Mouse (Mus musculus): ENCODE results near the gene Fut2.
A peak's percentile ranks its signal among the peaks of the same experiment; 100 is the strongest.

Fut2 gene

DNA sequence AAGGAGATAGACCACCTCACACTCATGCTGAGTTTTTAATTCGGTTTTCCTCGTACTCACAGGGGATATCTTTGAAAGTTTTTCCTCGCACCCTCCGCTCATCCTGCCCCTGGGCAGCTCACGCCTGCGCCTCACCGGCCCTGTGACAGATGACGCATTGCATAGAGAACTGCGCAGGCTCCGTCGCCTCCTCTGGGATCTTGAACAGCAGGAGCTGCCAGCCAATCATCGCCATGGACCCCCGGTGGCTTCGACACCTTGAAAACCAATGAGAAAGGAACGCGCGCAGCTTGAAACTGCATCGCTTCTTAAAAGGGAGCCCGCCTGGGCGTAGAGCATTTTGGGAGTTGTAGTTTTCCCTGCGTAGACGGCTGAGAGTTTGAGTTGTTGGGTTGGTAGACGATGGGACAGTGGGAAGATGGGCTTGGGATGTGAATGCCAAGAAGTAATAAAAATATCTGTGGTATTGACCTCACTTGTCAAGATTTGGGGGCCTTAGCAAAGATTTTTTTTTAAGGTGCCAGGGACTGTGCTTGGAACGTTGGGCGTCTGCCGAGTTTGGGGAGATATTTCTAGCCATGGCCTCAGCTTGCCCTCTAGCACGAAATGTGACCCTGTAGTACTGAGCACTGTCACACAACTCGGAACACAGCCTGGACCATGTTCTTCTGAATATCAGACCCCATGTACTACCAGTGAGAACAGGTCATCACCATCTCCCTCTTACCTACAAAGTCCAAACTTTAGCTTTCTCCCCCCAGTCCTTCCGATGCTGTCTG, 27.4 kb downstream of the Fut2 start:
- no peak for DNase-seq (ENCODE audit: low read depth)

DNA sequence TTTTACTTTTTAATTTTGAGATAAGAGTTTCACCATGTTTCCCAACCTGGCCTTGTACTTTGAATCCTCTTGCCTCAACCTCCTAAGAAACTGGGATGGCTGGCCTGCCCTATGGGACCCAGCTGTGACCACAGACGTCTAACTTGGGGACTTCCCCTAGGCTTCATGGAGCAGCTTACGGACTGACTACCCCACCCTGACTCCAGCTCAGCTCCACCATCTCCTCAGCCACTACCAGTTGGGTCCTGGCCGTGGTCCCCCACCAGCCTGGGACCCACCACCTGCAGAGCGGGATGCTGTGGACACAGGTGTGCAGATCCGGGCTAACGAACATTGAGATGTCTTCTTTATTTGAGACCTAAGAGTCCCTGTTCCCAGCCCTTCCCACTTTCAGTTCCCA, 28.5 kb downstream of the Fut2 start:
- DNase-seq (ENCODE audit: low read depth) = no peak

DNA sequence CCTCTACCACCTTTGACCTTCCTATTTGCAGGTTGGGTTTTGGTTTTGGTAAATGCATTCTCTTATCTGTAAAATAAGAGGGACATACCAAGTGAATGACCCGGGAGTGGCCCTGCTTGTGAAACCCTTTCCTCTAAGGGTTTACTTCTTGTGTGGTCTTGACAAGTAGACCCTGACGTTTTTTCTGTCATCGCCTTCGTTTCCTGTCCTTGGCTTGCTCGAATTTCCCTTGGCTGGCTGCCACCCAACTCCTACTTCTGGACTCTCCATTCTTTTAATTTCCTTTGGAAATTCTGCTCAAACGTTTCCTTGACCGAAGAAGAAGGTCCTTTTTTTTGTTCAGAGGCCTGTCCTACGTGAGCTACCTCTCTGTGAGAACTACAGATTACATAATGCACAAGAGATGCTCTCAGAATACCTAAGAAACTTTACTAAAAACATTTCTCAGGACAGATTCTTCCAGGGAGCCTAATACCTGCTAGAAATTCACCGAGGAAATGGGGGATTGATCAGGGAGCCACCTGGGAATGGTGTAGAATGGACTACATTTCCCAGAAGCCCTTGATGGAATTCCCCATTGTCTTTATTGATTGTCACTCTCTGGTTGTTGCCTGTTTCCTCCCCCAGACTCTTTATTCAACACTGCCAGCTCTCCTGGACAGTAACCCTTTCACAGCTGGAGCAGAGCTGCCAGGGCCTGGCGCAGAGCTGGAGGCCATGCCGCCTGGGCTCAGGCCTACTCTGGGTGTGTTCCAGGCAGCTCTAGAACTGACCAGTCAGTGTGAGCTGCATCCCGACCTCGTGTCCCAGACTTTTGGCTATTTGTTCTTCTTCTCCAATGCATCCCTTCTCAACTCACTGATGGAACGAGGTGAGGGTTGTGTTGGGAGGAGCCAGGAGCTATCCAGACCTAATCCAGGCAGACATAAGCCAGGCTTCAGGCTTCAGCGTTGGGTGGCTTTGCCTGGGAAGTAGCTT, 30.2 kb downstream of the Fut2 start:
- no peak for DNase-seq (ENCODE audit: low read depth)

DNA sequence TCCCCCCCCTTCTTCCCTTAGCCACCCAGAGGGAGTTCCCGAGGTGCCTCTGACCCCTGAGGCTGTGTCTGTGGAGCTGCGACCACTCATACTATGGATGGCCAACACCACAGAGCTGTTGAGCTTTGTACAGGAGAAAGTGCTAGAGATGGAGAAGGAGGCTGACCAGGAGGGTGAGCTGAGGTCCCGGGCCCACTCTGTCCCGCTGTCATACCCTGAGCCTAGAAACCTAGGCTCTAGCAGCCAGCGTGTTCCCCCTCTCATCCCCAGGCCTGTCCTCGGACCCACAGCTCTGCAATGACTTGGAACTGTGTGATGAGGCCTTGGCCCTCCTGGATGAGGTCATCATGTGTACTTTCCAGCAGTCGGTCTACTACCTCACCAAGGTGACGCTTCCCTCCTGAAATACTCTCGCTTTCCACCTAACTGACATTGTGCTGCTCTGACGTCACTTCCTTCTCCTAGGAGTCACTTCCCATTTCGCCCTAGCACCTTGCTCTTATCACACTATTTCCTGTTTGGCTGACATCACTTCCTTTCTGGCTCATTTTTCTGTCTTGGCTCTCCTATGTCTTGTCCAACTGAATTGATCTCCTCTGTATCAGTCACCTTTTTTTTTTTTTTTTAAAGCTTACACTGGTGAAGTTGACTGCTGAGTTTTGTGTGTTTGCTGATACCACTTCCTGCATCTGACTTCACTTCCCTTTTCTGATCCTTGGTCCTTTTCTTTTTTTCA, 31.1 kb downstream of the Fut2 start:
- peak; percentile 46 for DNase-seq (ENCODE audit: low read depth)

DNA sequence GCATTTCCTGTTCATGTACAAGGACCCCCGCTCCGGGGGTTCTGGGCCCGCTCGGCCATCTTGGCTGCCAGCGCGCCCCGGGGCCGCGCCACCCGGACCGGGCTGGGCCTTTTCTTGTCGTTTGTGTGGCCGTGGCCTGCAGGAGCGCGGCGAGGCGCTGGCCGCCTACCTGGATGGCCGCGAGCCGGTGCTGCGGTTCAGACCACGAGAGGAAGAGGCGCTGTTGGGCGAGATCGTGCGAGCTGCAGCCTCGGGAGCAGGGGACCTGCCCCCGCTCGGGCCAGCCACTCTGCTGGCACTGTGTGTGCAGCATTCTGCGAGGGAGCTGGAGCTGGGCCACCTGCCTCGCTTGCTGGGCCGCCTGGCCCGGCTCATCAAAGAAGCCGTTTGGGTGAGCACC, 33.7 kb downstream of the Fut2 start:
- no peak for DNase-seq (ENCODE audit: low read depth)

DNA sequence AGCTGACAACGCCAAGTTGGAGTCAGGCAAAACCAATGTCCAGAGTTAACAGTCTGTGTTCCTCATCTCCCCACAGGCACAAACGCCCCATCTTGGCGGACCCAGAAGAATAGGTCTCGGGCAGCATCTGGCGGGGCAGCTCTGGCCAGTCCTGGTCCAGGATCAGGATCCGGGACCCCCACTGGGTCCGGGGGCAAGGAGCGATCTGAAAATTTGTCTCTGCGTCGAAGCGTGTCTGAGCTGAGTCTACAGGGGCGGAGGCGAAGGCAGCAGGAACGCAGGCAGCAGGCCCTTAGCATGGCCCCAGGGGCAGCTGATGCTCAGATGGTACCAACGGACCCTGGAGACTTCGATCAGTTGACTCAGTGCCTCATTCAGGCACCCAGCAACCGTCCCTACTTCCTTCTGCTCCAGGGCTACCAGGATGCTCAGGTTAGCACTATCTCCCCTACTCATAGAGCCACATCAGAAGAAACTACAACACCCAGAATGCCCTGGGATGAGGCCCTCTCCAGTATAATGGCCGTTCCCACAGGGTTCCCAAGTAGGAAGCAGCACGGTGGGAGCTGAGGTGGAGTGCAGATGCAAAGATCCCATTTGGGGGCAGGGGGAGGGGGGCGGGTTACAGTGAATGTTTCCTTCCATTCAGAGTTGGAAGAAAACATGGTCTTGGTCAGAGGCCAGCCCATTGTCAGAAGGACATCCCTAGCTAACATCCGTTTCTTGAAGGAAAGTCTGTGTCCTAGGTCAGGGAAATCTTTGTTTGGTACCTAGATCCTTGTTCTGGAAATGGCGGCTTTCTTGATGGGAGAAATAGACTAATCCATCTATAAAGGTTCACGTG, 35.9 kb downstream of the Fut2 start:
- no peak for DNase-seq (ENCODE audit: low read depth)

DNA sequence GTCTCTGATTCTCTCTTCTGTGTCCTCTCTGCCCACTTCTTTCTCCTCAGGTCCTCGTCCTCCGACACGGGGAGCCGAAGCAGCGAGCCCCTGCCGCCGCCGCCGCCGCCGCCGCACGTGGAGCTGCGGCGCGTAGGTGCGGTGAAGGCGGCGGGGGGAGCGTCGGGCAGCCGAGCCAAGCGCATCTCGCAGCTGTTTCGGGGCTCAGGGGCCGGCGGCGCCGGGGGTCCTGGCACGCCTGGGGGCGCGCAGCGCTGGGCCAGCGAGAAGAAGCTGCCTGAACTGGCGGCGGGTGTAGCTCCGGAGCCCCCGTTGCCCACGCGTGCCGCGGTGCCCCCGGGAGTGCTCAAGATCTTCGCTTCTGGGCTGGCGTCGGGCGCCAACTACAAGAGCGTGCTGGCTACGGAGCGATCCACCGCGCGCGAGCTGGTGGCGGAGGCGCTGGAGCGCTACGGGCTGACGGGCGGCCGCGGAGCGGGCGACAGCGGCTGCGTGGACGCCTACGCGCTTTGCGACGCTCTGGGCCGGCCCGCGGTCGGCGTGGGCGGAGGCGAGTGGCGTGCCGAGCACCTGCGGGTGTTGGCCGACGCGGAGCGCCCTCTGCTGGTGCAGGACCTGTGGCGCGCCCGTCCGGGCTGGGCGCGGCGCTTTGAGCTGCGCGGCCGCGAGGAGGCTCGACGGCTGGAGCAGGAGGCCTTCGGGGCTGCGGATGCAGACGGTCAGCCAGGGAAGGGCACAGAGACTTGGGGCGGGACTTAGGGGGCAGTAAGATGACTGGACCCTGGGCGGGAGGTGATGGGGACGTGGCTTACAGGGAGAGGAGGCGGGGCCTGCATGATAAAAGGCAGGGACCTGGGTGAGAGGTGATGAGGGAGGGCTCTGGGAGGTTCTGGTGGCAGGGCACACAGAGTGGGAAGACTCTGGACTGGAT, 37.6 kb downstream of the Fut2 start:
- DNase-seq (ENCODE audit: low read depth) = peak; percentile 92

DNA sequence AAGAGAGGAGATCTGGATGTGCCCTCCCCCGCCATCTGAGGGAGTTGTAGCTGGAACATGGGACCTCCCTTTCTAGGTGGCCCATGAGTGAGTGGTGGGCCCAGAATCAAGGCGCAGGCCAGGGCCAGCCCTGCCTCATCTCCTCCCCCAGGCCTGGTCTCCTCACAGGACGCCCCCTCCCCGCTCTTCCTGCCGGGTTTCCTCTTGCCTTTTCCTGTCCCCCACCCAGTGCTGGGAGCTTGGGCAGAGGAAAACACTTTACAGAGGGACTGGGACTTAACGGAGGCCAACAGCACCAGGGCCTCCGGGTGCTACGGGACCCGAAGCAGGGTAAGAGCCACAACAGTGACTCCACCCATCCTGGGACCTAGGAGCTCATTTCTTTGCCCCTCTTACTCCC, 38.9 kb downstream of the Fut2 start, which contains the start of gene Rasip1:
Rasip1 (plus strand) TSS at position 228 of the 400 bp plus-strand sequence.
- DNase-seq (ENCODE audit: low read depth) = no peak

DNA sequence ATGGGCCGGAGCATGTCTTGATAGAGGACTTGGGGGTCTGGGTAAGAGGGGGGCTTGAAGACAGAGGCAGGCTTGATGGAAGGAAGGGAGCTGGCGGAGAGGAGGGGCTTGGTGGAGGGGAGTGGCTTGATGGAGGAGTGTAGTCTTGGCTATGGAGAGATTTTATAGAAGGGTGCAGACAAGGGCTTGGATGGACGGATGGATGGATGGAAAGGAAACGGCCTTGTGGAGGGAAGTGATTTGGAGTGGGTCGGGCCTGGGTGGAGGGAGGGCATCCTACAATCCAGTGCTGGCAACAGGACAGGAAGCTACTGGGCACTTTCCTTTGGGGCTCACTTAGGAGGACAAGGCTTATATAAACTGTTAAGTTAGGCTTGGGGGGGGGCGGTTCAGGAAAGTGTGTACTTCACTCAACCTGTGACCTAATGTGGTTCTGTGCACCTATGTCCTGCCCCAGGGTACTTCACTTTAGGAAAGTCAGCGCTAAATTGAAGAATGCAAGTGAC, 39.6 kb downstream of the Fut2 start:
- no peak for DNase-seq (ENCODE audit: low read depth)

DNA sequence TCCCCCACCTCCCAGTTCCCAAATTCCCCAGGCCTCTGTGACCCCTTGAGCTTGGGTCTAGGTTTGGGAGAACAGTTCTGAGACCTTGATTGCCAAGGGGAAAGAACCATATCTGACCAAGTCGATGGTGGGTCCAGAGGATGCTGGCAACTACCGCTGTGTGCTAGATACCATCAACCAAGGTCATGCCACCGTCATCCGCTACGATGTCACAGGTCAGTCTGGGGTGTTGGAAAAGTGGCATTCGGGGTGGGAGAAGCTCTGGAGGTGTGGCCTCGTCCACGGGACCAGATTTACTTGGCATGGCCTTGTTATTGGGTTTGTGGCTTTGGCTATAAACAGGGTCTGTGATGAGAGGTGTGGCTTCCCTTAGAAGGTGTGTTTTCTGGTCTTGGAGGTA, 40.7 kb downstream of the Fut2 start:
- no peak for DNase-seq (ENCODE audit: low read depth)

DNA sequence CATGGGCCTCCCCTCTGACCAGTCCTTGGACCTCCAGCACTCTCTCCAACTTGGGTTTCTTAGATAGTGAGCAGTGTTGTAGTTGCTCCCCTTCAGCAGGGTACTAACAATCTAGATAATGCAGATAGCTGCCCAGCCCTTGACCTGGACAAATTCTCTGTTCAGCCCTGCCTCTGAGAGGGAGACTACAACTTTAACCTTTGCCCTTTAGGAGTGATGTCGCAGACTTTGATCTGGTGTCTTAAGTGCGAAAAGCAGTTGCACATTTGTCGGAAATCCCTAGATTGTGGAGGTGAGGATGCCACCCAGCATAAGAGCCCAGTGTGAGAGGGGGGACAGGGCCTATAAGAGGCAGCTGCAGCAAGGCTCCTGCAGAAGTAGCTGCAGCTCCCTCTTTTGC, 41.5 kb downstream of the Fut2 start:
- DNase-seq (ENCODE audit: low read depth) = no peak

DNA sequence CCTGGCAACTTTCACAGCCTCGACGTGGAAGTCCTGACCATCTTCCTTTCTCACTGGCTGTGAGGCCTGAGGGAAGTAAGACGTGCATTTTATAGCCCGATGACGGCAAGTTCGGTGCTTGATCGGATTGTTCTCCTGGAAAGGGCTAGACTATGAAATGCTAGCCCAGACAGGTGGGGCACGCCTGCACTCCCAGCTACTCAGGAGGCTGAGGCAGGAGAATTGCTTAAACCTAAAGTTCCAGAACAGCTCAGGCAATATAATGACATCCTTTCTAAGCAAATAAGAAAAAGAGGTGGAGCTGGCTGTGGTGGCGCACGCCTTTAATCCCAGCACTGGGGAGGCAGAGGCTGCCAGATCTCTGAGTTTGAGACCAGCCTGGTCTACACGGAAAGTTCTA, 42.7 kb downstream of the Fut2 start:
- no peak for DNase-seq (ENCODE audit: low read depth)

DNA sequence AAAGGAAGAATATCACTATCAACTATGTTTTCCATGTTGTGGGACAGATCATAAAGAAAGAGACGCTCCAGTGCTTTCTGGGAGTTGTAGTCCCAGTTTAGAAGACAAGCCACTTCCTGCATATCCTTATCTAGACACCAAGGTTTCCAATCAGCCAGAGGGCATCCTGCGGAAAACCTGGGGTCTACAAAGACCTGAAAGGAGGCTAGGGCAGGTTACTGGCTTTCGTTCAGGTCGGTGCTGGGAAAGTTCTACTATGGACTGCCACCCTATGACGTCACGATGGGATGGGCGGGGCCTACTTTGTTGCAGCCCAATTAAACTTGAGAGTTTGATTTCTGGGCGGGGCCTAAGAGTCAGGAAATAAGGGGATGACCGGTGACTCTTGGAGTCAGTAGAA, 44.8 kb downstream of the Fut2 start, which contains the start of gene Izumo1:
Izumo1 (plus strand) TSS at position 369 of the 400 bp plus-strand sequence.
- DNase-seq (ENCODE audit: low read depth) = peak; percentile 45

DNA sequence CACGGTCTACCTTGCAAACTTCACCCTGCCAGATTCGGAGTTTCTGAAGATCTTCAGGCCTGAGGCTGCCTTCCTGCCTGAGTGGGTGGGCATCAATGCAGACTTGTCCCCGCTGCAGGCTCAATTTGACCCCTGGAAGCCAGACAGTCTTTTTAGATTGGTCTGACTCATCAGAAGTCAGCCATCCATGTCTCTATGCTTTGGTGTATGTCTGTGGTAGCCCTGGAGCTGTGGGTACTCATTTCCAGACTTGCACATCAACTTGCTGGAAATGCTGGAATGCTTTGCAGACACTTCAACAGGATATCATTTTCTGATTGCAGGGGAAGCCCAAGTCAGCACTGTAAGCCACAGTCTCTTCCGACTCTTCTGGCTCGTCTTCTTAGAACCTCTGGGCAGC, 46.6 kb downstream of the Fut2 start:
- DNase-seq (ENCODE audit: low read depth) = no peak

DNA sequence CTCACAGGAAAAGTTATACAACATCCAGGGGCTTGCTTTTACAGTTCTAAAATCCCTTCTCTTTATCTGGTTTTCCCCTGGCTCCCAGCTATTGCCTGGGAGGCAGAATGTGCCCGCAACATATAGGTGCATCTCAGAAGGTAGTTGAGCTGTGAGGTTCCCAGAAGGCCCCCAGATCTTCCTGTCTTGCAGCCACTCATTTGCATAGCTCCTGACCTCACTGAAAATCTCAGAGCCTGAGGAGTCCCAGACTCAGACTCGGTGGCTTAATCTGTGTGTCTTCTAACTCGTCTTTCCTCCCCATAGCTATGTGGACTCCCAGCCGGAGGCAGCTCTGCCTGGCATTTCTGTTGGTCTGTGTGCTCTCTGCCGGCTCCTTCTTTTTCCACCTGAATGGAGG, 47.9 kb downstream of the Fut2 start:
- no peak for DNase-seq (ENCODE audit: low read depth)

DNA sequence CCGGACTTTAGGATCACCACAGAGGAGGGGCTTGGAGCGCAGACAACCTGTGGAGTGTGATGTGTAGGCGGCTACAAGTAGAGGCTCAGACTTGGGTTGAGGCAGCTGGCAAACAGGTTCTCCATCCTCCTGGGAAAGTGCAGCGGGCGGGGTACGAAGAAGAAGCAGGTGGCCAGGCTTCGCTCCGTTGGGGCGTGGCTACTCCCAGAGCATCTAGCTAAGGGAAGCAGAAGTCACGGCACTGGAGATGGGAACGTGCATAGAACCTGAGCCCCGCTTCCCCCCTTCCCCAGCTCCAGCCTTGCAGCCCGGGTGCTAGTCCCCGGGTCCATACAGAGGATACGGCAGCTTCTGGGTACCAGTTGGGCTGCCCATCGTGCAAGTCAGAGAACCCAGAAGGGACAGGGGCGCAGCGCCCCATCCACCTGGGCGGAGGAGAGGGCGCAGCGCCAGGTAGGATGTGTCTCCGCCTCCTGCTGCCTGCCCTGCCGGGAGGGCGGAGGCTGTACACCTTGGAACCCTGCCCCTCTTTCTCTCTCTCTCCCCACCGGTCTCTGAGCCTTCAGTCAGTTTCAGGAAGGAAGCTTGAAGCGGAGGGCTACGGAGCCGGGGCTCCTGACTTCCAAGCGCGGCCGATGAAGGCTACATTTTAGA, 49.0 kb downstream of the Fut2 start, which contains the start of gene Fut1:
Fut1 (plus strand) TSS at position 248 of the 654 bp plus-strand sequence.
- no peak for DNase-seq (ENCODE audit: low read depth)

DNA sequence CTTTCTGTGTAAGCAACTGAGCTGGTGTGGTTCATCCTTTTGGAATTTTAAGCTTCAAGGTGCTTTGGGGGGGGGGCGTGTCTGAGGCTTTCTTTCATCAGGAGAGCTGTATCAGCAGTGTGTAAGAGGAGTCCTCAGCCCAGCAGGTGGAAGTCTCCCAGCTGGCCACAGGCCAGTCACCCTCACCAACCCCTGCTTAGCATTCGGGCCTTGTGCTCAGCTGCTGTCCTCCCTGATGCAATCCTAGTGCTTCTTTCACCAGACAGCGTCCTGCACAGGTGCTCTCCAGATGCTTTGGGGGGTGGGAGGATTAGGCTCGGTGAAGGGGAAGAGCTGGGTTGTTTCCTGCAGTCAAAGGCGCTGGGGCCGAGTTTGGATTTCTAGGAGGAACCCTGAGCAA, 49.9 kb downstream of the Fut2 start:
- no peak for DNase-seq (ENCODE audit: low read depth)

DNA sequence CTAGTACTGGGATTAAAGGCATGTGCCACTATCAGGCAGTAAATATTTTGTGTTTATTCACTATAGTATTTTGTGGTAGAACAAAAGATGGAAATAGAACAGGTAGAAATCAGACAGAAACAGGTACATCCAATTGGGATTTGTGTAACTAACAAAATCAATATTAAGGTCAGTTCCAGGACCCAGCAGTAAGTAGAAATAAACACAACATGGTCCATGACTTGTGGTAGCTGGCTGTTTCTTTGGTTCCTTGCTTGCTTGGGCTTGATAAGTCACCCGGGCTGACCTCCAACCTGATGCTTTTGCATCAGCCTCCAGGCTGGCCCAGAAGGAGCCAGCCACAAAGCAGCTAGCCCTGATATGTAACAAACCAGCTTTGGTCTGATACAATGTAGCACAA, 56.7 kb downstream of the Fut2 start:
- no peak for DNase-seq (ENCODE audit: low read depth)

DNA sequence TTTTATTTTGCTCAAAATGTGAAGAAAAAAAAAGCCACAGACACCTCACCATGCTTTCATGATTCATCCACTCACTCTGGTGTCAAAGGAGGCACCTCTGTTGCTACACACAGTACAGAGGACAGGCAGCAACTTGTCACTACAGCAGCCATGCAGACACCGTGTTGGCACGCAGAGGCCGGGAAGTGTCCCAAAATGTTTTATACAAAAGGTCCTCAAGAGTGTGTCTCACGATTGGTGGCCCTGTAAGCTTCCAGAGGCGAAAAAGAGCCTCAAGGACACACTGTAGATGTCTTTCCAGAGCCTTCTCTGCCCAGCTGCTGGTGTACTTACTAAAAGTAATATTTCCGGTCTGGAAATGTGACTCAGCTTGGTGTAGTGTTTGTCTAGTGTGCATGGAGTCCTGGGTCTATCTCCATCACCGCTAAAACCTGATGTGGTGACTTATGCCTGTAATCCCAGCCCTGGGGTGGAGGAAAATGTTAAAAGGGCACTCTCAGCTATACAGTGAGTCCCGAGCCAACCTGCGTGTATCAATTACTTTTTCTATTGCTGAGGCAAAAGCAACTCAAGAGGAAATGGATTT, 60.4 kb downstream of the Fut2 start:
- no peak for DNase-seq (ENCODE audit: low read depth)
